Mouse (Mus musculus): Measurements from ENCODE around the gene Sult6b1.

DNA sequence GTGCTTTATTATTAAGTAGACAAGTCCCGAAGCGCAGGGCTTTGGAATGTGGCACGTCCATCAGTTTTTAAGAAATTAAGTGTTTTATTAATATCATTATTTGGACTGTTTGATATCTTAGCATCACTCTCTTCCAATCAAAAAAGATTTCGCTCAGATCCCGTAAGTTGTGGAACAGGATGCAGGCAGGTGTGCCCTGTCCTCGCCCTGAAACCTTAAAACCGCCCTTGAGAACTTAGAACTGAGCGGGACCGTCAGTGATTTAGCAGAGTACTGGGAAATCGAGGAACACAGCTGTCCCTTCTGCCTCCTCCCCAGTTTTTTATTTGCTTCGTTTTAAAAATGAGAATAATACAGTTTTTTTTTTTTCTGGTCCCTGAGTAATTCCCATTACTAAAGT, 10.1 kb upstream of the Sult6b1 start:
- no peak for TF ChIP-seq CTCF (conservative IDR thresholded peaks at IDR 0.05; ENCODE audit: insufficient read depth, insufficient read length, low read depth, low read length)
- no peak for TF ChIP-seq POLR2A (IDR thresholded peaks at IDR 0.05; ENCODE audit: low read depth, low read length)
